Mouse (Mus musculus): ENCODE measurements at regions not wholly inside any gene's neighbourhood (a gene's known extent, or its start where the extent isn't known, plus 50 kb on each side); places are given as distances from the start of the nearest gene placed in this dataset.
A peak's percentile ranks its signal among the peaks of the same experiment; 100 is the strongest.
"Not testable (repeated sequence)": the region's sequence is repeated elsewhere in the genome, so short reads cannot be mapped to it uniquely, and the experiment has no call there.

- DNase-seq (ENCODE audit: low spot score in 2 of 2) = peak in 1 of 2 experiments; percentile 70
These were observed 199.4 kb downstream of the Antxr2 start for GRCm38 (mm10) chr5:97831421-97831820.

- DNase-seq (ENCODE audit: low spot score in 2 of 2) = no peak
These were observed 213.4 kb downstream of the Antxr2 start for GRCm38 (mm10) chr5:97817485-97817884.

GRCm38 (mm10) chr5:97815357-97815756, 215.5 kb downstream of the Antxr2 start:
- no peak for DNase-seq (ENCODE audit: low spot score in 2 of 2)

GRCm38 (mm10) chr5:97814700-97815099, 216.1 kb downstream of the Antxr2 start:
- DNase-seq (ENCODE audit: low spot score in 2 of 2) = no peak

- DNase-seq (ENCODE audit: low spot score in 2 of 2) = no peak
These were observed 218.1 kb downstream of the Antxr2 start for GRCm38 (mm10) chr5:97812611-97813350.

- DNase-seq (ENCODE audit: low spot score in 2 of 2) = no peak
These were observed 221.8 kb downstream of the Antxr2 start for GRCm38 (mm10) chr5:97809007-97809406.

GRCm38 (mm10) chr5:97807171-97807570, 223.7 kb downstream of the Antxr2 start:
- no peak for DNase-seq (ENCODE audit: low spot score in 2 of 2)

GRCm38 (mm10) chr5:97806754-97807153, 224.1 kb downstream of the Antxr2 start:
- DNase-seq (ENCODE audit: low spot score in 2 of 2) = no peak

- DNase-seq (ENCODE audit: low spot score in 2 of 2) = peak in 1 of 2 experiments; percentile 9
These were observed 230.8 kb downstream of the Antxr2 start for GRCm38 (mm10) chr5:97800017-97800416.

GRCm38 (mm10) chr5:97788175-97788574, 242.7 kb downstream of the Antxr2 start:
- no peak for DNase-seq (ENCODE audit: low spot score in 2 of 2)

- DNase-seq (ENCODE audit: low spot score in 2 of 2) = no peak
These were observed 243.8 kb downstream of the Antxr2 start for GRCm38 (mm10) chr5:97787001-97787400.

- DNase-seq (ENCODE audit: low spot score in 2 of 2) = not testable (repeated sequence)
These were observed 255.7 kb downstream of the Antxr2 start for GRCm38 (mm10) chr5:97775100-97775499.

- DNase-seq (ENCODE audit: low spot score in 2 of 2) = not testable (repeated sequence)
These were observed 257.4 kb downstream of the Antxr2 start for GRCm38 (mm10) chr5:97773451-97773850.

GRCm38 (mm10) chr5:97737339-97737738, 280.5 kb upstream of the Gk2 start:
- DNase-seq (ENCODE audit: low spot score in 2 of 2) = peak in 1 of 2 experiments; percentile 5

- DNase-seq (ENCODE audit: low spot score in 2 of 2) = no peak
These were observed 274.1 kb upstream of the Gk2 start for GRCm38 (mm10) chr5:97730920-97731319.

- DNase-seq (ENCODE audit: low spot score in 2 of 2) = not testable (repeated sequence)
These were observed 262.5 kb upstream of the Gk2 start for GRCm38 (mm10) chr5:97719364-97719763.

GRCm38 (mm10) chr5:97705270-97705669, 248.4 kb upstream of the Gk2 start:
- DNase-seq (ENCODE audit: low spot score in 2 of 2) = no peak

- DNase-seq (ENCODE audit: low spot score in 2 of 2) = peak; percentile 22 to 76
These were observed 243.7 kb upstream of the Gk2 start for GRCm38 (mm10) chr5:97700507-97700906.

- DNase-seq (ENCODE audit: low spot score in 2 of 2) = peak; percentile 46 to 70
These were observed 240.8 kb upstream of the Gk2 start for GRCm38 (mm10) chr5:97697581-97698134.

GRCm38 (mm10) chr5:97693333-97693940, 236.6 kb upstream of the Gk2 start:
- no peak for DNase-seq (ENCODE audit: low spot score in 2 of 2)

GRCm38 (mm10) chr5:97685443-97685842, 228.6 kb upstream of the Gk2 start:
- no peak for DNase-seq (ENCODE audit: low spot score in 2 of 2)

- no peak for DNase-seq (ENCODE audit: low spot score in 2 of 2)
These were observed 227.9 kb upstream of the Gk2 start for GRCm38 (mm10) chr5:97684592-97685258.

All from layer of hippocampus, postnatal 14 days (tissue).